Mouse (Mus musculus) MEL (cell line): ENCODE measurements around the gene H2-M5. TPM values are rescaled to one million over a fixed set of nuclear protein-coding genes. Genes with fewer than 3 reads are reported as not detected.

ENCODE experiments used
- BHLHE40 ChIP-seq: IDR thresholded peaks from 2 replicates; pipeline ENCODE4 v1.6.1; 2012; ENCODE audit warnings: low read depth, mild to moderate bottlenecking, inconsistent platforms, low read length, improper control_type of control experiment, borderline replicate concordance
- CHD1 ChIP-seq: IDR thresholded peaks from 2 replicates; pipeline ENCODE4 v1.6.1; 2012; ENCODE audit warnings: low read depth, mild to moderate bottlenecking, inconsistent platforms, low read length, improper control_type of control experiment
- CTCF ChIP-seq, 3 experiments: IDR thresholded peaks in 2 of 3; conservative IDR thresholded peaks in 1 of 3; 2 replicates each; pipeline ENCODE4 v1.5.1; 2011 to 2012; ENCODE audit warnings: low read length in 3 of 3, low read depth in 2 of 3, mild to moderate bottlenecking in 2 of 3, improper control_type of control experiment in 1 of 3, inconsistent platforms in 1 of 3, mixed read lengths in 1 of 3, moderate library complexity in 1 of 3; ENCODE audit not compliant: control insufficient read depth in 1 of 3, insufficient read depth in 1 of 3, poor library complexity in 1 of 3, severe bottlenecking in 1 of 3
- E2F4 ChIP-seq: IDR thresholded peaks from 2 replicates; pipeline ENCODE4 v1.6.1; 2011; ENCODE audit warnings: low read depth, low read length, improper control_type of control experiment, borderline replicate concordance
- ELF1 ChIP-seq: IDR thresholded peaks from 2 replicates; pipeline ENCODE4 v1.6.1; 2014; ENCODE audit warnings: low read depth, mild to moderate bottlenecking, inconsistent platforms, low read length, improper control_type of control experiment, moderate library complexity
- EP300 ChIP-seq, 2 experiments: IDR thresholded peaks; 2 replicates each; pipeline ENCODE4 v1.6.1; 2011; ENCODE audit warnings: improper control_type of control experiment in 2 of 2, low read length in 2 of 2, low read depth in 1 of 2, mild to moderate bottlenecking in 1 of 2
- GATA1 ChIP-seq: IDR thresholded peaks from 2 replicates; pipeline ENCODE4 v1.6.1; 2011; ENCODE audit warnings: low read depth, low read length, improper control_type of control experiment
- HCFC1 ChIP-seq: IDR thresholded peaks from 2 replicates; pipeline ENCODE4 v1.6.1; 2012; ENCODE audit warnings: low read depth, mild to moderate bottlenecking, inconsistent platforms, low read length, improper control_type of control experiment, moderate library complexity
- JUND ChIP-seq: IDR thresholded peaks from 2 replicates; pipeline ENCODE4 v1.6.1; 2011; ENCODE audit warnings: low read depth, mild to moderate bottlenecking, improper control_type of control experiment, low read length
- KAT2A ChIP-seq: conservative IDR thresholded peaks from 2 replicates; pipeline ENCODE4 v1.6.1; 2012; ENCODE audit warnings: low read depth, low read length, improper control_type of control experiment, inconsistent platforms
- MEF2A ChIP-seq: IDR thresholded peaks from 2 replicates; pipeline ENCODE4 v1.6.1; 2014; ENCODE audit warnings: low read depth, mild to moderate bottlenecking, inconsistent platforms, low read length, improper control_type of control experiment; ENCODE audit not compliant: poor library complexity, insufficient replicate concordance, severe bottlenecking; ENCODE audit errors: extremely low read depth
- MXI1 ChIP-seq: IDR thresholded peaks from 2 replicates; pipeline ENCODE4 v1.6.1; 2011; ENCODE audit warnings: mild to moderate bottlenecking, low read depth, low read length, improper control_type of control experiment
- MYB ChIP-seq: IDR thresholded peaks from 2 replicates; pipeline ENCODE4 v1.6.1; 2011; ENCODE audit warnings: mild to moderate bottlenecking, low read depth, low read length, improper control_type of control experiment
- MYC ChIP-seq: IDR thresholded peaks from 2 replicates; pipeline ENCODE4 v1.6.1; 2011; ENCODE audit warnings: low read depth, mild to moderate bottlenecking, low read length, improper control_type of control experiment, moderate library complexity
- POLR2A ChIP-seq, 2 experiments: IDR thresholded peaks; 2 replicates each; pipeline ENCODE4 v1.6.1; 2011 to 2012; ENCODE audit warnings: low read length in 2 of 2, mild to moderate bottlenecking in 2 of 2, control low read depth in 1 of 2, improper control_type of control experiment in 1 of 2, low read depth in 1 of 2, moderate library complexity in 1 of 2; ENCODE audit not compliant: control insufficient read depth in 1 of 2, insufficient read depth in 1 of 2, poor library complexity in 1 of 2
- RAD21 ChIP-seq: IDR thresholded peaks from 2 replicates; pipeline ENCODE4 v1.6.1; 2011; ENCODE audit warnings: mild to moderate bottlenecking, low read depth, low read length, improper control_type of control experiment
- RCOR1 ChIP-seq: IDR thresholded peaks from 2 replicates; pipeline ENCODE4 v1.6.1; 2012; ENCODE audit warnings: low read depth, mild to moderate bottlenecking, inconsistent platforms, low read length, improper control_type of control experiment
- SMC3 ChIP-seq: IDR thresholded peaks from 2 replicates; pipeline ENCODE4 v1.6.1; 2011; ENCODE audit warnings: low read depth, low read length, improper control_type of control experiment
- TAL1 ChIP-seq: IDR thresholded peaks from 2 replicates; pipeline ENCODE4 v1.6.1; 2012; ENCODE audit warnings: mild to moderate bottlenecking, inconsistent platforms, low read length, moderate library complexity, mixed read lengths
- UBTF ChIP-seq: IDR thresholded peaks from 2 replicates; pipeline ENCODE4 v1.6.1; 2012; ENCODE audit warnings: low read depth, mild to moderate bottlenecking, inconsistent platforms, low read length, improper control_type of control experiment, moderate library complexity, borderline replicate concordance; ENCODE audit not compliant: insufficient read depth
- USF1 ChIP-seq: IDR thresholded peaks from 2 replicates; pipeline ENCODE4 v1.6.1; 2014; ENCODE audit warnings: low read depth, mild to moderate bottlenecking, inconsistent platforms, low read length, improper control_type of control experiment, moderate library complexity
- USF2 ChIP-seq, 2 experiments: IDR thresholded peaks; 2 replicates each; pipeline ENCODE4 v1.6.1; 2011 to 2012; ENCODE audit warnings: improper control_type of control experiment in 2 of 2, low read length in 2 of 2, borderline replicate concordance in 1 of 2, inconsistent platforms in 1 of 2, low read depth in 1 of 2, mild to moderate bottlenecking in 1 of 2; ENCODE audit not compliant: insufficient read depth in 1 of 2
- ZC3H11A ChIP-seq: IDR thresholded peaks from 2 replicates; pipeline ENCODE4 v1.6.1; 2012; ENCODE audit warnings: low read depth, mild to moderate bottlenecking, inconsistent platforms, low read length, improper control_type of control experiment
- ZMIZ1 ChIP-seq: IDR thresholded peaks from 2 replicates; pipeline ENCODE4 v1.6.1; 2012; ENCODE audit warnings: low read depth, mild to moderate bottlenecking, inconsistent platforms, low read length, improper control_type of control experiment, moderate library complexity
- ZNF384 ChIP-seq: IDR thresholded peaks from 2 replicates; pipeline ENCODE4 v1.6.1; 2012; ENCODE audit warnings: low read depth, mild to moderate bottlenecking, inconsistent platforms, low read length, improper control_type of control experiment
- polyA plus RNA-seq, 2 experiments: library from polyadenylated mRNA; stranded (reverse) in 1 of 2; unstranded in 1 of 2; fragments of >175 nt in 1 of 2; fragments of >200 nt in 1 of 2; gene quantifications; 2 replicates each; pipeline versions ENCODE4 v1.2.1 to v1.2.4; 2012; ENCODE audit warnings: low replicate concordance in 2 of 2, low read depth in 1 of 2; ENCODE audit not compliant: insufficient read length in 2 of 2, insufficient read depth in 1 of 2, missing spikeins in 1 of 2
- total RNA-seq: library from RNA; depleted of rRNA; stranded (reverse); fragments of 300-350 nt; gene quantifications from 2 replicates; pipeline ENCODE4 v1.2.3, GENCODE M21; 2012

The H2-M5 gene
- total and polyA plus RNA-seq, 3 experiments = not detected

DNA sequence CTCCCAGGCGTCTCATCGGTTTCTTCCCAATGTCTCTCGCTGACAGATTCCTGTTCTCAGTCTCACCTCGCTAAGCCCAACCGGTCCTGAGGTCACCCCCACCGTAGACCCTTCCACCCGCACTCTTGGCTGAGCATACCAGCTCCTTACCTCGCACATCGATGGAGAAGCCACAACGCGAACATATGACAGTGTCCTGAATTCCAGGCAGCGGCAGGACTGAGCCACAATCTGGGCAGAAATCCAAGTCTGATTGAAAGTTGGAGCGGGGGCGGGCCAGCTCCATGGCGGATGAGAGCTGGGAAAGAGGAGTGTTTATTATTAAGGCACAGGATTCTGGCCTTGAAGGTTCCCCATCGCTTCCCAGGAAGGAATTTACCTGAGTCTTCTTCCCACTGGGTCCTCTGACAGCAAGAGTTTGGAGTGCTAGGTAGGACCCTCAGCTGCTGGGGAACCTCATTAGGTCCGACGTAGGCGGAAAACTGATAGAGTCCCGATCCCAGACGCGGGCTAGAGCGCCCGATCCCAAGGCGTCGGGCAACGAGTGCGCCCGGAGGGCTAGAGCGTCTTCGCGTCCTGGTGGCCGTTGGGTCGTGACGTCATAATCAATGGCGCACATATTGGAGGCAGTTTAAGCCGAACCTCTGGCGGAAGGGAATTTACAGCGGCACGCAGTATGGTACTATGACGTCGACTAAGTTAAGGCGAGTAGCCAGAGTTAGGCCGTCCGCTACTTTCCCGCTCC, 31.2 kb downstream of the H2-M5 start, which contains the start of the genes Znrd1 and Znrd1as (continued):
- TF ChIP-seq UBTF = no peak
- TF ChIP-seq BHLHE40 = no peak
- TF ChIP-seq POLR2A (IDR thresholded peaks at IDR 0.05; ENCODE audit: control insufficient read depth in 1 of 2, insufficient read depth in 1 of 2, low read depth in 1 of 2, low read length in 2 of 2, poor library complexity in 1 of 2) = peak in 1 of 2 experiments; percentile 56; a peak in 1 of 4 replicates
- no peak for TF ChIP-seq CHD1
- peak; percentile 80; the same call in 1 of the 2 replicates for TF ChIP-seq ELF1
- no peak for TF ChIP-seq USF1
- no peak; the same call in 1 of the 2 replicates for TF ChIP-seq MEF2A
- peak; percentile 93 for TF ChIP-seq HCFC1
- TF ChIP-seq MYC = no peak
- peak in 1 of 2 experiments; percentile 63; a peak in 2 of 4 replicates for TF ChIP-seq EP300 (IDR thresholded peaks at IDR 0.05; ENCODE audit: low read depth in 1 of 2, low read length in 2 of 2)
- TF ChIP-seq SMC3 = no peak
- TF ChIP-seq RCOR1 = no peak
- TF ChIP-seq RAD21 = no peak
- no peak for TF ChIP-seq CTCF (IDR thresholded peaks at IDR 0.05 in 2 of 3, conservative IDR thresholded peaks at IDR 0.05 in 1 of 3; ENCODE audit: control insufficient read depth in 1 of 3, insufficient read depth in 1 of 3, low read depth in 2 of 3, low read length in 3 of 3, poor library complexity in 1 of 3, severe bottlenecking in 1 of 3)
- no peak for TF ChIP-seq ZMIZ1
- TF ChIP-seq GATA1 = no peak
- TF ChIP-seq MXI1 = peak; percentile 56
- TF ChIP-seq KAT2A = peak; percentile 66; the same call in 1 of the 2 replicates
- no peak for TF ChIP-seq USF2 (IDR thresholded peaks at IDR 0.05; ENCODE audit: borderline replicate concordance in 1 of 2, insufficient read depth in 1 of 2, low read depth in 1 of 2, low read length in 2 of 2)
- no peak for TF ChIP-seq ZNF384
- peak; percentile 93 for TF ChIP-seq MYB
- TF ChIP-seq E2F4 = no peak
- TF ChIP-seq TAL1 = no peak
- TF ChIP-seq ZC3H11A = no peak
- no peak for TF ChIP-seq JUND
